Mouse (Mus musculus) CD4-positive helper T cell, adult 2 months (primary cell): ENCODE measurements around the gene Mamld1.

Experiments used
- DNase-seq: peaks from one replicate; pipeline ENCODE4 v3.0.0-alpha.2; 2012; ENCODE audit warnings: low read depth, missing footprints, low spot score

The Mamld1 gene

DNA sequence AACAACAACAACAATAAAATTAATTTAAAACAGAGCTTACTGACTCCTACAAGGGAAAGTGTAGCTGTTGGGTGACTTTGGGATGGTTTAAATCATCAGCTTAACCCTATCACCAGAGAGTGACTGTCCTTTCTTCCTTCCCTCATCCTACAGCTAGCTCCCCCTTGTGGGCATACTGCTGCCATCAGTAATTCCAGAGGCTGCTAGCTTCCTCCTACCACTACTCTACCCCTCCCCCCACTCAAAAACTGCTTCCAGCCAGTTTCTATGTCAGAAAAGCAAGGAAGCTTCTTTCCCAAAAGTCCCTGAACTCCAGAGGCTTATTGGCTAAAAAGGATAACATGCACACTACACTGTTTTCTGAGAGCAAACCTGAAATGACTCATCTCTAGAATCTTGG lies 81.4 kb downstream of the Mamld1 start:
- no peak for DNase-seq

DNA sequence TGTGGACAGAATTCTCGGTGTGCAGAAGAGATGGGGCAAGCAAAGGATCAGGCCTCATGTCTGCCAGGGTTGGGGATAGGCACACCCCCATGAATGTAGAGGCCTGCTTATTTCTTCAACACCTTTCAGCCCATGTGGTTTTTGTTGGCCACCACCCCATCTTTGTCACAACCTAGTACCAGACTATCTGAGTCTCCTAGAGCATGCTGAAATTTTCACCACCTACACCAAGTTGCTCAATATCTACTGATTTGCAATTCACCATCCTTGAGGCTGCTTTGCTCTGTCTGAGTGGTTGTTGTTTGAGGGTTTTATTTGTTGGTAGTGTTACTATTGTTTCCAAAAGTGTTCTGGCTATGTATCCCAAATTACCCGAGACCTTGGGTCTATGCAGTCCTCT lies 91.3 kb downstream of the Mamld1 start:
- DNase-seq: no peak

DNA sequence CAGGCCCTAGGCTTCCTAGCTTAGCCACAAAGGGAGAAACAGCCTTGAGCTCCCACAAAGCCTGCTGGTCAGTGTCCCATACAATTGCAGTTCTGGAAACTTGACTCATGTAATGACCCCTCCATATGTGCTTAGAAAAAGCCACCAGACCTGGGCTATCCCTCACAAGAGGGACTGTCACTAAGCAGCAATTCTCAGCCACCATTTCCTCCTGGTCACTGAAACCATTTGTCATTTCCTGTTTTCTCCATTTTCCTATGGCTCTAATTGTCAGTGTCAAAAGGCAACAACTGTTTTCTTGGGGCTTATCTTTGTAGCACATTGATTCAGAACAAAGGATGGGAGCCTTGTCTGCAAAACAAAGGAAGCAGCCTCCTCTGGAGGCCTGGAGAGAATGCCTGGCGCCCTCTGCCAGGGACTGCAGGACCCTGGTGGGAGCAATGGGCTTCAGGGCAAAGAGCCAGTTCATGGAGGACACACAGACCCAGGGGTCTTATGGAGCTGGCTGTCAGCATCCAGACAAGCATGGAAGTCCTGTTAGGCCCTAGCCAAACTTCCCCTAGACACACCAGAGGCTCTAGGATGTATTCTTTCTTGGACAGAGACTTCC lies 99.5 kb downstream of the Mamld1 start:
- no peak for DNase-seq

DNA sequence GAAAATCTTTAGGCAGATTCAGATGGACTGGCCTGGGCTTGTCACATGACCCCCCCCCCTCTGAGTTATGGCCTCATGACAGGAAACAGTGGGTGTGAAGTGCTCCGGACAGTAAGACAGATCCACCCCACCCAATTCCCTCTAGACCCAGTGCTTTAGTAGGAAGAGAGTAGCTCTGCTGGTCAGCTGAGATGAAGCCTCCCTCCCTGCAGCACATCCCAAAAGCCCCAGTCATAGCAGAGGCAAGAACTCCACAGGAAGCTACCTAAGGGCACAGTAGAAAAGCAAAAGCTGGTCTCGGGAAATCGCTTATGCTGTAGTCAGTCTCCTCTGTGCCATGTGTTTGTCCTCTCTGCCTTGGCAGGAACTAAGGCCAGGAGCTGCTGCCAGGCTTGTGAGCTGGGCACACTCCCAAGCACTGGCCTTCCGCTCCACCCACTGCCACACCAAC lies 100.5 kb downstream of the Mamld1 start:
- no peak for DNase-seq

DNA sequence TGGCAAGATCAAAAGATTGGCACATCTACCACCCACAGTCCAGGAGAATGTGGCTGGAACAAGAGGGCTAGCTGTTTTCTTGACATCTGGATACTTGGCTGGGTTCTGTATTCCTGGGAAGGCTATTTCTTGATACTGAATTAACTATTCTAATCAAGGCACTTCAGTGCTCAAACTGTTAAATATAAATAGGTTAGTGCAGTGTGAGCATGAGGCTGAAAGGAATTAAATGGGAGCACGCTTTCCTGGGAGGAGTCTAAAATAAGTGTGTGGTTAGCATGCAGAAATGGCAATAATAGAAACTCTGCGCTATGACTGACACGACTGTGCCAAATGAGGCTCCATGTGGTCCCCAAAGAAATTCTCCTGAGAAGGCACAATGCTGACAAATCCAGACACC lies 131.5 kb downstream of the Mamld1 start:
- no peak for DNase-seq

GRCm38 (mm10) chrX:71183671-71184070 lies 133.6 kb downstream of the Mamld1 start:
- DNase-seq: no peak

- DNase-seq: no peak
These were observed 136.3 kb downstream of the Mamld1 start for GRCm38 (mm10) chrX:71186396-71186795.

GRCm38 (mm10) chrX:71204776-71205175 lies 154.7 kb downstream of the Mamld1 start:
- no peak for DNase-seq
